Mouse (Mus musculus) embryonic facial prominence, embryonic 15.5 days (tissue): ENCODE data around the gene Tcea2. TPM values are rescaled to one million over a fixed set of nuclear protein-coding genes. Genes with fewer than 3 reads are reported as not detected.

Experiments used
- ATAC-seq: fragments of 200-750 bp; cut with Nextera tagmentation; 2 replicates; pipeline ENCODE4 v1.8.0; 2017; ENCODE audit warnings: low read depth, moderate TSS enrichment; ENCODE audit not compliant: insufficient number of reproducible peaks, low FRiP score, low TSS enrichment
- H3K27ac ChIP-seq: fragments of 300-500 bp; sonication (generic); replicated peaks from 2 replicates; pipeline ENCODE4 v1.5.1; 2015; ENCODE audit warnings: mild to moderate bottlenecking, inconsistent platforms
- H3K27me3 ChIP-seq: fragments of 300-500 bp; sonication (generic); 2 replicates; pipeline ENCODE4 v1.6.1; 2015; ENCODE audit warnings: inconsistent platforms
- H3K36me3 ChIP-seq: fragments of 300-500 bp; sonication (generic); 2 replicates; pipeline ENCODE4 v1.6.1; 2015; ENCODE audit warnings: mild to moderate bottlenecking, inconsistent platforms
- H3K4me1 ChIP-seq: fragments of 300-500 bp; sonication (generic); 2 replicates; pipeline ENCODE4 v1.6.1; 2015; ENCODE audit warnings: inconsistent platforms
- H3K4me2 ChIP-seq: fragments of 300-500 bp; sonication (generic); replicated peaks from 2 replicates; pipeline ENCODE4 v1.6.1; 2015; ENCODE audit warnings: mild to moderate bottlenecking, inconsistent platforms
- H3K4me3 ChIP-seq: fragments of 300-500 bp; sonication (generic); replicated peaks from 2 replicates; pipeline ENCODE4 v1.5.1; 2015; ENCODE audit warnings: mild to moderate bottlenecking, inconsistent platforms
- H3K9ac ChIP-seq: fragments of 300-500 bp; sonication (generic); 2 replicates; pipeline ENCODE4 v1.6.1; 2015; ENCODE audit warnings: inconsistent platforms
- H3K9me3 ChIP-seq: fragments of 300-500 bp; sonication (generic); replicated peaks from 2 replicates; pipeline ENCODE4 v1.6.1; 2016; ENCODE audit warnings: inconsistent platforms
- WGBS: fragments of 180-500 bp; shearing (Covaris S2); methylation state at CpG from one replicate; pipeline ENCODE4 v1.1.7; 2015; 5-methylcytosine and 5-hydroxymethylcytosine counted together
- polyA plus RNA-seq: library from polyadenylated mRNA; unstranded; fragments of >200 nt; fragmentation: Nextera tagmentation; extraction: Ambion mirVana; gene quantifications from 2 replicates; pipeline ENCODE4 v1.2.1, GENCODE M21; 2015

The Tcea2 gene
- polyA plus RNA-seq, 1 experiment from 2014 or later, result 24.0 TPM

GRCm38 (mm10) chr2:181715382-181715781 lies 35.3 kb downstream of the Tcea2 start:
- 62% methylated on average over 3 of the region's 3 CpGs for WGBS
- no peak; the same call in 1 of the 2 replicates for ATAC-seq
- H3K4me3 ChIP-seq, result no peak overlapping the region
- no peak overlapping the region for H3K9ac ChIP-seq
- H3K4me1 ChIP-seq, result 0 out of 2 replicates have a peak, but pooled peaks cover 3% of the 10 kb centered on the region
- no peak overlapping the region for H3K4me2 ChIP-seq
- H3K9me3 ChIP-seq, result no peaks in the 10 kb centered on the region
- H3K27me3 ChIP-seq, result no peaks in the 10 kb centered on the region
- no peaks in the 10 kb centered on the region for H3K36me3 ChIP-seq
- no peak overlapping the region for H3K27ac ChIP-seq

DNA sequence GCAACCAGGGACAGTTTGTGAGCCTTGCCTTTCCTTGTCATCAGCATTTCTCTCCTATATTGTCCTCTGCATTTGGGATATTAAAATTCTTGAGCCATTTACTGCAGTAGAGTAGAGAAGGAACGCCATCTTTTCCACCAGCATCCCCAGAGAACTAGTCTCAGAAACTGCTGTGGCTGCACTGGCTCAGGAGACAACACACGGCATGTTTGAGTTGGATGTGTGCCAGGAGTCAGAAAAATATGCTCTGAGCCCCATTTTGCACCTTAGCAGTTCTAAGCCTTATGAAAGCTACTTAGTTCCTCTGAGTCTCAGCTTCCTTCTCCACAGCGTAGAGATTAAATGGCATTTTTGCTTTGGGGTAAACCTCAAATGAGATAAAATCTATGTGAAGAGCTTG lies 36.9 kb downstream of the Tcea2 start:
- Histone ChIP-seq H3K27me3 (no peaks in the 10 kb centered on the region), H3K4me3 (no peak overlapping the region), H3K27ac (no peak overlapping the region), H3K36me3 (no peaks in the 10 kb centered on the region), H3K9ac (no peak overlapping the region), H3K9me3 (no peaks in the 10 kb centered on the region), H3K4me1 (0 out of 2 replicates have a peak, but pooled peaks cover 3% of the 10 kb centered on the region), H3K4me2 (no peak overlapping the region)
- 41% methylated on average over 3 of the region's 3 CpGs for WGBS
- ATAC-seq, result no peak

DNA sequence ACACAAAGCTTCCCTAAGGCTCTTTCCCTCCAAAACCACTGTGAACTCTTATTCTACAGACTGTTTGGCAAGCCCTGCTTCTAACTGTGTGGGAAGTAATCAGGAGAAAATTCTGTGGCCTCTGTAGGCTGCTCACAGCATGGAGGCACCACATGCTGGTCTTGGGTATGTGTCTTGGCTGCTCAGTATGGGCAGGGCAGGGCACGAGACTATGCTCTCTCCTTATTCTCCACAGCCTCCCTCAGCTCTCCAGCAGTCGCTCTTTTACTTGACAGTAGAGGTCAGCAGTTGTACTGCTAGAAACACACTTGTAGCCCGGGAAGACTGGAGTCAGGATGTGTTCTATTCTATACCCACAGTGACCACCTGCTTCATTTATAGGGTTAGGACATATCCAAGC lies 40.0 kb downstream of the Tcea2 start:
- Histone ChIP-seq H3K27me3 (no peaks in the 10 kb centered on the region), H3K4me2 (no peak overlapping the region), H3K9me3 (no peaks in the 10 kb centered on the region), H3K9ac (no peak overlapping the region), H3K4me3 (no peak overlapping the region), H3K27ac (no peak overlapping the region), H3K4me1 (0 out of 2 replicates have a peak, but pooled peaks cover under 1% of the 10 kb centered on the region), H3K36me3 (no peaks in the 10 kb centered on the region)
- WGBS, result 30% methylated on average over 3 of the region's 3 CpGs
- ATAC-seq, result no peak

DNA sequence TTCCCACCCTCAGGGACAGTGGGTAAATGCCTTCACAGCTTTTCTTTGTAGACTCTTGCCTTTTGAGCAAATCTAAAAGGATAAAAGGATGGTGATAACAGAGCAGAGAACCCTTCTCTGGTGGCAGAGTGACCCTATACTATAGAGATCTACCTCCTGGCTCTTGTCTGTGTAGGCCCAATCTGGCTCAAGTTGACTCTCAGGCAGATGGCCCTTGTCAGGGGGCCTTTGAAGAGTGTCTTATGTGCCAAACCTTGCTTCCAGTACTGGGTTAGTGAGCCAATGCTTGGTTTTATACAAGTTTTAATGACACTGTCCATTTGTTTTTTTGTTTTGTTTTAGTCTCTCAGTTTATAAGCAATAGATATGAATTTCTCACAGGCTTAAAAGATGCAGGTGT lies 41.1 kb downstream of the Tcea2 start:
- no peaks in the 10 kb centered on the region for H3K27me3 ChIP-seq
- no peaks in the 10 kb centered on the region for H3K9me3 ChIP-seq
- H3K36me3 ChIP-seq, result no peaks in the 10 kb centered on the region
- H3K27ac ChIP-seq, result no peak overlapping the region
- H3K4me1 ChIP-seq, result no peaks in the 10 kb centered on the region
- no peak for ATAC-seq
- no peak overlapping the region for H3K4me2 ChIP-seq
- no peak overlapping the region for H3K9ac ChIP-seq
- H3K4me3 ChIP-seq, result no peak overlapping the region

DNA sequence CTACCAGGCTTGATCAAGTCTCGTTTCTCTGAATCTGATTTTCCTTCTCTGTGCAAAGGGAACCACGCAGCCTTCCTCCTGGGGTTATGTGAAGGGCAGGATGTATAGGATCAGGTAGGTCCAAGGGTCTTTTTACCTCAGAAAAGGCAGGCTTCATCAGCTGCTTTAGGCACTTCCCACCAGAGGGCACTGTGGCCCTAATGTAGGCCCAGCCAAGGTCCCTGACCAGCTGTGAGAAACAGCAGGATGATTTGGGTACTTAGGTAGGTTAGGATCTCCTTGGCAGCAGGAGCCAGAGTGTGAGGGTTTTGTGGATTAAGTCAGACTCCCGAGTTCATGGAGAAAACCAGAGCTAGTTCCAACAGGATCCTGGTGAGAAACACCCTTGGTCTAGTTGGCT lies 42.1 kb downstream of the Tcea2 start:
- 6% methylated on average over 3 of the region's 3 CpGs for WGBS
- no peak for ATAC-seq
- Histone ChIP-seq H3K9ac (no peak overlapping the region), H3K9me3 (no peaks in the 10 kb centered on the region), H3K4me2 (no peak overlapping the region), H3K4me3 (no peak overlapping the region), H3K36me3 (no peaks in the 10 kb centered on the region), H3K4me1 (no peaks in the 10 kb centered on the region), H3K27ac (no peak overlapping the region), H3K27me3 (no peaks in the 10 kb centered on the region)

GRCm38 (mm10) chr2:181727659-181728262 lies 47.7 kb downstream of the Tcea2 start:
- H3K4me1 ChIP-seq, result no peaks in the 10 kb centered on the region
- no peaks in the 10 kb centered on the region for H3K36me3 ChIP-seq
- ATAC-seq, result no peak
- H3K4me2 ChIP-seq, result no peak overlapping the region
- no peaks in the 10 kb centered on the region for H3K9me3 ChIP-seq
- H3K27me3 ChIP-seq, result no peaks in the 10 kb centered on the region
- H3K9ac ChIP-seq, result no peak overlapping the region
- WGBS, result 51% methylated on average over 9 of the region's 9 CpGs
- no peak overlapping the region for H3K4me3 ChIP-seq
- H3K27ac ChIP-seq, result no peak overlapping the region

- no peak overlapping the region for H3K27ac ChIP-seq
- H3K9me3 ChIP-seq, result no peaks in the 10 kb centered on the region
- WGBS, result 64% methylated on average over 3 of the region's 3 CpGs
- ATAC-seq, result no peak
- no peak overlapping the region for H3K4me2 ChIP-seq
- H3K4me3 ChIP-seq, result no peak overlapping the region
- no peaks in the 10 kb centered on the region for H3K4me1 ChIP-seq
- H3K9ac ChIP-seq, result no peak overlapping the region
- H3K36me3 ChIP-seq, result no peaks in the 10 kb centered on the region
- H3K27me3 ChIP-seq, result no peaks in the 10 kb centered on the region
Observed at GRCm38 (mm10) chr2:181730051-181730450, 49.9 kb downstream of the Tcea2 start.

Other genes with a start within 250 kb of the Tcea2 start
- gene Zbtb46, start 220.9 kb upstream of the Tcea2 start, polyA plus RNA-seq, result 4.0 and 4.6 TPM in 2 replicates
- 0.18 and 0.24 TPM in 2 replicates for gene Abhd16b, start 187.1 kb upstream of the Tcea2 start, polyA plus RNA-seq
- gene Tpd52l2, start 183.2 kb upstream of the Tcea2 start, polyA plus RNA-seq, result 166 and 173 TPM in 2 replicates
- 87.7 and 92.0 TPM in 2 replicates for gene Dnajc5, start 159.8 kb upstream of the Tcea2 start, polyA plus RNA-seq
- 50.7 and 55.7 TPM in 2 replicates for gene Uckl1, start 95.4 kb upstream of the Tcea2 start, polyA plus RNA-seq
- 60.4 and 63.6 TPM in 2 replicates for gene Prpf6, start 88.4 kb upstream of the Tcea2 start, polyA plus RNA-seq
- 62.1 and 74.8 TPM in 2 replicates for gene Zfp512b, start 87.5 kb upstream of the Tcea2 start, polyA plus RNA-seq
- gene Samd10, start 81.1 kb upstream of the Tcea2 start, polyA plus RNA-seq, result 13.3 and 15.6 TPM in 2 replicates
- 0.24 and 0.31 TPM in 2 replicates for gene Gm29797, start 23.3 kb upstream of the Tcea2 start, polyA plus RNA-seq
- gene Sox18, start 8.7 kb upstream of the Tcea2 start, polyA plus RNA-seq, result 65.1 and 75.3 TPM in 2 replicates
- 72.2 and 79.7 TPM in 2 replicates for gene Rgs19, start 13.7 kb downstream of the Tcea2 start, polyA plus RNA-seq
- not detected in 2 replicates for gene Lkaaear1, start 18.1 kb downstream of the Tcea2 start, polyA plus RNA-seq
- 0.18 and 0.84 TPM in 2 replicates for gene Oprl1, start 34.7 kb downstream of the Tcea2 start, polyA plus RNA-seq
- 0.58 and 0.92 TPM in 2 replicates for gene Myt1, start 83.0 kb downstream of the Tcea2 start, polyA plus RNA-seq
- 34.8 and 36.8 TPM in 2 replicates for gene Pcmtd2, start 157.5 kb downstream of the Tcea2 start, polyA plus RNA-seq
- 59.5 and 62.8 TPM in 2 replicates for gene Polr3k, start 184.0 kb downstream of the Tcea2 start, polyA plus RNA-seq